Mouse (Mus musculus) C2C12 (cell line): ENCODE measurements at regions not wholly inside any gene's neighbourhood (a gene's known extent, or its start where the extent isn't known, plus 50 kb on each side); places are given as distances from the start of the nearest gene placed in this dataset.

Source experiments
- CTCF ChIP-seq: IDR thresholded peaks from one replicate; pipeline ENCODE4 v1.5.1; 2011; ENCODE audit not compliant: control insufficient read depth, insufficient read depth, insufficient read length
- USF1 ChIP-seq: IDR thresholded peaks from one replicate; pipeline ENCODE4 v1.6.1; 2011; ENCODE audit warnings: low read depth, mild to moderate bottlenecking, control low read depth, moderate library complexity

DNA sequence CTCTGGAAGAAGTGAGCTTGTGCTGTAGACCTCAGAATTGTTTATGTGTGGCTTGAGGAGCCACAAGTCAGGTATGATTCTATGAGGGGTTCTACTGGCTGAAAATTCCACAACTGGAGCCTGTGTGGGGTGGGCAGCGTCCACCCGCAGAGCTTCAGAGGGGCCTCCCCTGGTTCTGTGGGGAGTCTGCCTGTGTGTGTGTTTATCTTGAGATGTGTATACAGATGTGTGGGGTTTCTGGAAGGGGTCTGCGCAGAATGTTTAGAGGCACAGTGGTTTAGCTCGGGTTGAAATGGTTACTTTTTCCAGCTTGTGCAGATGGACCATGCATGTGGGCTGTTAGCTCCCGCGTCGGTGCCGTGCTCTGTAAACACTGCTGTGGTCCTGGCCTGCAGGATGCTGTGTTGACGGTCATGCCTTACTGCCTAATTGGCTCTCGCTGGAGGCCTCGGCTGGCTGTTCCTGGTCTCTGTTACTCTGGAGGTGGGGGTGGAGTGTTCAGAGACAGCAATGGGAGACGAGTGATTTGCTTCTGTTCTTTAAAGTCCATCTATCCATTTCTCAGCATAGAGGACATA, 68.3 kb upstream of the Ptch1 start:
- TF ChIP-seq CTCF (no peak), USF1 (no peak)
